Mouse (Mus musculus): ENCODE measurements around the gene Tmem121b. TPM values are rescaled to one million over a fixed set of nuclear protein-coding genes. Genes with fewer than 3 reads are reported as not detected.

Tmem121b gene
- 3.3 and 4.0 TPM in 2 replicates for polyA plus RNA-seq (2012; rRNA removed)

DNA sequence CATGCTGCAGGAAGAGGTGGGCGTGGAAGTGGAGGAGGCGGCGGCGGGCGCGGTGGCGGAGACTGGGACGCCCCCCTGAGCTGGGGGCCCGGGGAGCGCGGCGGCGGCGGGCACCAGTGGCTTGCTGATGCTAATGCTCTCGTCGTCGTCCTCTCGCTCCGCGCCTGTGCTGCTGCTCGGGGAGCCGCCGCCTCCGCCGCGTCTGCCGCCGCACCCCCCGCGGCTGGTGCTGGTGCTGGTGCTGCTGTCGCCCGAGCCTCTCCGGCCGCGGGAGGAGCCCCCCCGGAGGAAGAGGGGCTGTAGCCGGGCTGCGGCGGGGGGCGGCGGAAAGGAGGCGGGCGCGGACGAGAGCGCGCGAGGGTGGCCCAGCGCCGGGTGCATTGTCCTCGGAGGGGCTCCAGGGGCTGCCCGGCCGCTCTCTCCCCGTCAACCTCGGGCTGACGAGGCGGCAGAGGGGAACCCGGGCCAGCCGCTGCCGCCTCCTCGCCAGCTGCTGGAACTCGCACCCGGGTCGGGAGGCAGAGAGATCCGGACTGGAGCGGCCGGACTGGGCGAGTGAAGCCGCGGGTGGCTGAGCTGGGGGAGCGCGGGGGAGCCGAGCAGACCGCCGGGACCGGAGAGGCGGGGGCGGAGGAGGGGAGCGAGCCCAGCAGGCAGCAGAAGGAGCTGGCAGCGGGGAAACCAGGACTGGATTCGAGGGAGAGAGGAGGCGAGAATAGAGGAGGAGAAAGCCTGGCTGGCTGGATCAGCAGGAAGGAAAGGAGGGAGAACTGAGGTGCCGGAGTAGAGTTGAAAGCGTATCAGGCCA, at the start of gene Tmem121b:
Gene Tmem121b (minus strand): TSS at position 434 of the 808 bp plus-strand sequence.

DNA sequence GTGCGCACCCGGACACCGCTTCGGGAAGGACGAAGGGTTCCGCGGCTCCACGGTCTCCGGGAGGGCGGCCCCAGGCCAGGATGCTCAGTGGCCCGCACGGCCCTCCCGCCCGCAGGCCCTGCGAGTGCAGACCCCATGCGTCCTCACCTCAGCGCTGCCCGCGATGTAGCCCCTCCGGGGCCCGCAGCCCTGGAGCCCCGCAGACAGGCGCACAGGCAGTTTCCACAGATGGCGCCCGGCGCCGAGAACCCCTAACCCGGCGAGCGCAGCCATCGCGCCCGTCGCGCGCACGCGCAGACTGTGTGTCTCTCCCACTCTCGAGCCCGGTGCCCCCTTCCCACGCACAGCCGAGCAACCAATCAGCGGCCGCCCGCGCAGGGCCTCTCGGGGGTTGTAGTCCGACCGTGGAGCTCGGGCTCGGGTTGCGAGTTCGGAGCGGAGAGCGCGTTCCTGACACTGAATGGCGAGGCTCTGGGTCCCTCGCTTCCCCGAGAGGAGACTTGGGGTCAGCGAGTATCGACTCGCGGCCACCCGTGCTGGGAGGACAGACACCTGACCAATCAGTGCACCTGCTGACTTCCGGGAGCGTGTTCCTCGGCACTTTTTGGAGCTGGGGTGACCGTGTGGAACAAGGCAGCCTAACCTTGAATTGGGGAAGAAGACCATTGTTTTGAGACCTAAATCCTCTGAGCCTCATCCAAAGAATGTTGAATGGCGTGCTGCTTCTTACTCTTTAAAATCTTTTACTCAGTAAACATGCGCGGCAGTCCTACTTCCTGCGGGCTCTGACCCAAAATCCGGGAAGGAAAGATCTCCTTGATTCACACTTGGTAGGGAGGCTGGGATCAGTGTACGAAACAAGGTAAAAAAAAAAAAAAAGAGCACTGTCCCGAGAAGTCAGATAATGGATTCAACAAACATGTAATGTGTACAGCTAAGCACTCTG, 37.7 kb upstream of the Tmem121b start, which contains the start of gene Hdhd5:
Gene Hdhd5 (minus strand): TSS at position 300 of the 946 bp plus-strand sequence.

GRCm38 (mm10) chr6:120463086-120463871, 30.3 kb downstream of the Tmem121b start, which contains the start of gene Il17ra:
Il17ra (plus strand) TSS chr6:120463247.

Other genes with a start within 250 kb of the Tmem121b start
- gene D330020A13Rik, start 199.4 kb downstream of the Tmem121b start, polyA plus RNA-seq (2012; rRNA removed): 0.05 and 0.07 TPM in 2 replicates
- 0.32 and 0.66 TPM in 2 replicates for gene B4galnt3, start 199.2 kb downstream of the Tmem121b start, polyA plus RNA-seq (2012; rRNA removed)
- gene Kdm5a, start 129.7 kb downstream of the Tmem121b start, polyA plus RNA-seq (2012; rRNA removed): 21.1 and 36.7 TPM in 2 replicates
- gene Ccdc77, start 129.4 kb downstream of the Tmem121b start, polyA plus RNA-seq (2012; rRNA removed): 28.8 and 31.0 TPM in 2 replicates
- 3.2 and 4.7 TPM in 2 replicates for gene Il17ra, start 30.6 kb downstream of the Tmem121b start, polyA plus RNA-seq (2012; rRNA removed)
- 21.1 and 24.8 TPM in 2 replicates for gene Hdhd5, start 37.5 kb upstream of the Tmem121b start, polyA plus RNA-seq (2012; rRNA removed)
- 19.3 and 27.7 TPM in 2 replicates for gene Cecr2, start 172.6 kb upstream of the Tmem121b start, polyA plus RNA-seq (2012; rRNA removed)